Mouse (Mus musculus) adrenal gland, postnatal 36 days (tissue): ENCODE results near the gene Gprc5c. TPM values are rescaled to one million over a fixed set of nuclear protein-coding genes. Genes with fewer than 3 reads are reported as not detected.

Source experiments
- DNase-seq, 2 experiments: peaks; one replicate each; pipeline ENCODE4 v3.0.0; 2021; ENCODE audit warnings: mixed read lengths in 1 of 2
- total RNA-seq, 2 experiments: library from RNA; stranded (reverse); gene quantifications; 2 replicates each; pipeline ENCODE4 v1.2.3; 2021

Gene Gprc5c
- total RNA-seq, 2 experiments from 2014 or later = 6.9 to 8.8 TPM

- DNase-seq = no peak
These were observed 17.3 kb downstream of the Gprc5c start for GRCm38 (mm10) chr11:114868280-114868679.

- DNase-seq = no peak
These were observed 18.8 kb downstream of the Gprc5c start for GRCm38 (mm10) chr11:114869787-114870186.

GRCm38 (mm10) chr11:114871540-114871939 is 20.6 kb downstream of the Gprc5c start:
- no peak for DNase-seq

GRCm38 (mm10) chr11:114873022-114873817 is 22.3 kb downstream of the Gprc5c start:
- DNase-seq = no peak

- no peak for DNase-seq
These were observed 23.5 kb downstream of the Gprc5c start for GRCm38 (mm10) chr11:114874226-114875145.

GRCm38 (mm10) chr11:114875301-114875801 is 24.4 kb downstream of the Gprc5c start:
- DNase-seq = no peak

- DNase-seq = no peak
These were observed 25.2 kb downstream of the Gprc5c start for GRCm38 (mm10) chr11:114876176-114876575.

GRCm38 (mm10) chr11:114876621-114877020 is 25.7 kb downstream of the Gprc5c start:
- DNase-seq = no peak

GRCm38 (mm10) chr11:114877145-114877544 is 26.2 kb downstream of the Gprc5c start:
- DNase-seq = peak; percentile 50 to 63

GRCm38 (mm10) chr11:114879666-114880065 is 28.7 kb downstream of the Gprc5c start:
- DNase-seq = peak in 1 of 2 experiments; percentile 23

- DNase-seq = no peak
These were observed 29.2 kb downstream of the Gprc5c start for GRCm38 (mm10) chr11:114880185-114880584.

- DNase-seq = peak in 1 of 2 experiments; percentile 41
These were observed 29.6 kb downstream of the Gprc5c start for GRCm38 (mm10) chr11:114880589-114880988.

GRCm38 (mm10) chr11:114883251-114883789 is 32.4 kb downstream of the Gprc5c start:
- DNase-seq = peak in 1 of 2 experiments; percentile 18

- DNase-seq = no peak
These were observed 33.6 kb downstream of the Gprc5c start for GRCm38 (mm10) chr11:114884380-114885100.

GRCm38 (mm10) chr11:114889991-114890518 is 39.1 kb downstream of the Gprc5c start, which contains the start of gene Cd300a:
TSS of gene Cd300a (plus strand) at chr11:114890041.
- DNase-seq = no peak

GRCm38 (mm10) chr11:114890542-114890941 is 39.6 kb downstream of the Gprc5c start:
- DNase-seq = no peak

- DNase-seq = no peak
These were observed 45.1 kb downstream of the Gprc5c start for GRCm38 (mm10) chr11:114896085-114896484.

GRCm38 (mm10) chr11:114898026-114898425 is 47.1 kb downstream of the Gprc5c start:
- DNase-seq = no peak

- DNase-seq = no peak
These were observed 52.3 kb downstream of the Gprc5c start for GRCm38 (mm10) chr11:114903224-114903623.

- peak; percentile 53 to 77 for DNase-seq
These were observed 56.6 kb downstream of the Gprc5c start for GRCm38 (mm10) chr11:114907567-114907966.

- no peak for DNase-seq
These were observed 57.1 kb downstream of the Gprc5c start for GRCm38 (mm10) chr11:114908086-114908485.
